Mouse (Mus musculus) myocyte (in vitro differentiated cells): ENCODE measurements around the gene Cdh15.

Source experiments
- E2F4 ChIP-seq: IDR thresholded peaks from one replicate; pipeline ENCODE4 v1.6.1; 2011; ENCODE audit warnings: mild to moderate bottlenecking, control low read depth, moderate library complexity; ENCODE audit not compliant: insufficient read depth
- MAX ChIP-seq: IDR thresholded peaks from one replicate; pipeline ENCODE4 v1.6.1; 2011; ENCODE audit warnings: low read depth, mild to moderate bottlenecking, control low read depth
- MYOG ChIP-seq, 3 experiments: IDR thresholded peaks; one replicate each; pipeline ENCODE4 v1.6.1; 2011; ENCODE audit warnings: control low read depth in 2 of 3, low read depth in 2 of 3, mild to moderate bottlenecking in 2 of 3; ENCODE audit not compliant: insufficient read length in 2 of 3, control insufficient read depth in 1 of 3, insufficient read depth in 1 of 3
- POLR2A ChIP-seq: IDR thresholded peaks from one replicate; pipeline ENCODE4 v1.6.1; 2011; ENCODE audit warnings: low read depth, mild to moderate bottlenecking, control low read depth, moderate library complexity; ENCODE audit not compliant: insufficient read length
- POLR2AphosphoS2 ChIP-seq: IDR thresholded peaks from one replicate; pipeline ENCODE4 v1.6.1; 2011; ENCODE audit warnings: low read depth, control low read depth; ENCODE audit not compliant: insufficient read length
- REST ChIP-seq: IDR thresholded peaks from one replicate; pipeline ENCODE4 v1.6.1; 2011; ENCODE audit warnings: mild to moderate bottlenecking, control low read depth, moderate library complexity; ENCODE audit not compliant: insufficient read depth, insufficient read length
- TCF12 ChIP-seq: IDR thresholded peaks from one replicate; pipeline ENCODE4 v1.6.1; 2011; ENCODE audit warnings: mild to moderate bottlenecking, control low read depth; ENCODE audit not compliant: poor library complexity, insufficient read depth, severe bottlenecking
- TCF3 ChIP-seq: IDR thresholded peaks from one replicate; pipeline ENCODE4 v1.6.1; 2011; ENCODE audit warnings: low read depth, control low read depth; ENCODE audit not compliant: insufficient read length
- USF1 ChIP-seq: IDR thresholded peaks from one replicate; pipeline ENCODE4 v1.6.1; 2011; ENCODE audit warnings: low read depth, mild to moderate bottlenecking, control low read depth, moderate library complexity

DNA sequence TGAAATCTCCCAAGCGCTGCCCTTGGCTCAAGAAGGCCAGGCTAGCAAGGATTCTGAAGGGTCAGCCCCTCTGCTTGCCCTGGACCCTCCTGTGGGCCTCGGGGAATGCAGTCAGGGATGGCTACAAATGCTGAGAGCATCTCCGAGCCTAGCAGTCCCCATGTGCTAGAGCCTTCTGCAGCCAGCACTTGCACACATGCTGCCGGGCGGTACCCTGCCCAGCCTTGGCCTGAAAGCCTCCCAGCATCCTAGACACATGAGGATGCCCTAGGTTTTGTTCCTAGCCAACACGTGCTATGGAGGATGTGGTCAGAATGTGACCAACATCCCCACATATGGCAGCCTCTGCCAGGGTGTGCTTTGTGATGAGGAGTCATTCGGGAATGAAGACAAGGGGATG lies 6.6 kb downstream of the Cdh15 start:
- no peak for TF ChIP-seq MAX
- TF ChIP-seq POLR2A, result peak; percentile 24
- TF ChIP-seq E2F4, result no peak
- TF ChIP-seq TCF12, result no peak
- TF ChIP-seq USF1, result no peak
- peak; percentile 38 for TF ChIP-seq POLR2AphosphoS2
- no peak for TF ChIP-seq REST
- TF ChIP-seq MYOG (IDR thresholded peaks at IDR 0.05; ENCODE audit: control insufficient read depth in 1 of 3, insufficient read depth in 1 of 3, insufficient read length in 2 of 3, low read depth in 2 of 3), result no peak
- no peak for TF ChIP-seq TCF3
